Mouse (Mus musculus): ENCODE measurements at regions not wholly inside any gene's neighbourhood (a gene's known extent, or its start where the extent isn't known, plus 50 kb on each side); places are given as distances from the start of the nearest gene placed in this dataset.

DNA sequence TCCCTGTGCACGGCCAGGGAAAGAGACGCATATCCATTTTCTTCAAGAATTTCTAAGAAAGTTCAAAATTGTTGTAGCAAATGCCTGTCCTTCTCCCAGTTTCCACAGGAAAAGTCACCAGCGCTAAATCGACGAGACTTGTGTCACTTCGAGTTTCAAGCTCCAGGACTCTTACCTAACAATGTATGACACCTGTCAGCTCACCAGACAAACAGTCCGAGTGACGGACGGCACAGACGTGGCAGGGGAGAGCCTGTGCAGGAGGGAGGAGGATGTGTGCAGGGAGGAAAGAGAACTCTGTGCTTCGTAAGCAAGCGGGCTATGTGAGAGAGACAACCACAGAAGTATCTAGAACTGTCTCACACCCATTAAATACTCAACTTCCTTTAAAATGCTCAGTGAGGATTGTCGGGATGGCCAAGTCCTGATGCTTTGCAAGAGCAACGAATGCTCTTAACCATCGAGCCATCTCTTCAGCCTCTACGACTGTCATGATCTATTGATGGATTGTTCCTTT is 109.7 kb upstream of the Dapk1 start:
- no peaks in the 10 kb centered on the region for H3K9me3 ChIP-seq
- no peak overlapping the region for H3K4me2 ChIP-seq (replicated peaks)
- ATAC-seq (replicated peaks), result no peak
- no peaks in the 10 kb centered on the region for H3K36me3 ChIP-seq
- no peaks in the 10 kb centered on the region for H3K27me3 ChIP-seq
- H3K27ac ChIP-seq (replicated peaks), result no peak overlapping the region
- no peak overlapping the region for H3K9ac ChIP-seq (replicated peaks)
- 88% methylated on average over 16 of the region's 16 CpGs for whole genome bisulfite sequencing
- H3K4me3 ChIP-seq, result no peak overlapping the region
- H3K4me1 ChIP-seq, result peaks cover 16% of the 10 kb centered on the region

DNA sequence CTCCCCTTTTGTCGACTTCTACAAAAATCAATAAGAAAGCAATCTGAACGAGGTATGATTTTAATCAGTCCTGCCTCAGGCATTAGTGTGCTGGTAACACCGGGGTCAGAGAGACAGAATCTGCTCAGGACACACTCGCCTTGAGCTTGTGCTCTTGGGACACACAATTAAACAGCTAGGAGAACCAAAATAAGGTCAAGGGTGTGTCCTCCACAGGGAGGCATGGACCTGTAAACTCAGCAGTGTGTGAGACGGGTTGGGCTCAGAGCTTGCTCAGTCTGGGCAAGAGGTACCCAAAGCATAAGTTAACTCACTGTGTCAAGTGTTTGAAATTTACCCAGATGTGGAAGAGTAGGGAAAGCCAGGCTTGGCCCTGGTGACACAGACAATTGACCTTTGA is 107.9 kb upstream of the Dapk1 start:
- no peak overlapping the region for H3K9ac ChIP-seq (replicated peaks)
- H3K27me3 ChIP-seq, result no peaks in the 10 kb centered on the region
- no peak overlapping the region for H3K27ac ChIP-seq (replicated peaks)
- no peak overlapping the region for H3K4me3 ChIP-seq
- ATAC-seq (replicated peaks), result no peak
- H3K4me1 ChIP-seq, result peaks cover 5% of the 10 kb centered on the region
- no peak overlapping the region for H3K4me2 ChIP-seq (replicated peaks)
- 78% methylated on average over 5 of the region's 5 CpGs for WGBS
- no peaks in the 10 kb centered on the region for H3K9me3 ChIP-seq
- no peaks in the 10 kb centered on the region for H3K36me3 ChIP-seq

DNA sequence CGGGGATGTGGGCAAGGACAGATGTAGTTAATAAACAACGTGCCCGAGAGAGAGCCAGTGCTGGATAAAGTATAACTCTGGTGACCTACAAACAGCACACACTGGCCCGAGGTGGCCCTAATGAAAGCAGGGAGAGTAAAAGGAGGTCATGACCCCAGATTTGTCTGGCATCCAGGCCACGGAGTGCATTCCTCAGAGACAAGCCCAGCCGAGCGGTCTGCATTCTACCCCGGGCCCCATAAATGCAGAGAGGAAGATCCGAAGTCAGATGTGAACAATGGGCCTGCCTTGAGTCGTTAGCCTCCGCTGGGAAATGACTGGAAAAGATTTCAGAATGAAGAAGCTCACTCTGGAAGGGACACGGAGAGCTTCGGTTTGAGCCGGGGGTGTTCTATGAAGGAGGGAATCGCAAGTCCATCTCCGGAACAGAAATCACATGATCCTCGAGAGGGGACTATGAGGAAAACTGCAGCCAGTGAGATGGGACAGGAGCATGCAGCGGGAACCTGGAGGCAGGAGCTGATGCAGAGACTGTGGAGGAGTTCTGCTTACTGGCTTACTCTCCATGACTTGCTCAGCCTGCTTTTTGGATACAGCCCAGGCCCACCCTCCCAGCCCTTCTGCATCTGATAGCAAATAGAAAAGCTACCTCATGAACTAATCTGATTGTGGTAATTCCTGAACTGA is 103.9 kb upstream of the Dapk1 start:
- no peak overlapping the region for H3K4me2 ChIP-seq (replicated peaks)

DNA sequence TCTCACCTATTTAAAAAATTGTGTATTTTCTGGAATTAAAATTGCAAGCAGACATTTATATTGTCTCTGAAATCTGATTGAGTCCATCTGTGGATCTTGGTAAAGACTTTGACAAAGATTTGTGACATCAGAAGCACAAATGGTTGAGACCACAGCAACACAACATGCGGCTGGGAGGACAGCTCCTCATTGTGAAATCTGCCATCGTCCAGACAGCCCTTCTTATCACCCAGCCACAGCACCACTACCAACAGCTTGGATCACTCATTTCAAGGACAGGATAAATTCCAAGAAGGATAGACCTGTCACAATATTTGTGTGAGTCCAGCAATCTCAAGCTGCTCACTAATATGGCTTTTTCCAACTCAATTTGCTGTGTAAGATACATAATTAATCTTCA is 97.6 kb upstream of the Dapk1 start:
- Histone ChIP-seq H3K27ac (replicated peaks) (no peak overlapping the region), H3K4me1 (no peaks in the 10 kb centered on the region), H3K27me3 (no peaks in the 10 kb centered on the region), H3K9me3 (no peaks in the 10 kb centered on the region), H3K4me3 (no peak overlapping the region), H3K36me3 (no peaks in the 10 kb centered on the region), H3K9ac (replicated peaks) (no peak overlapping the region), H3K4me2 (replicated peaks) (no peak overlapping the region)
- 78% methylated on average over 2 of the region's 2 CpGs for WGBS
- ATAC-seq (replicated peaks), result 0 out of 2 replicates have a peak, but pooled peaks have one; percentile 35

More for the DNA sequence above, 103.9 kb upstream of the Dapk1 start:
- Histone ChIP-seq H3K9me3 (no peaks in the 10 kb centered on the region), H3K36me3 (no peaks in the 10 kb centered on the region), H3K27ac (replicated peaks) (no peak overlapping the region), H3K4me3 (no peak overlapping the region), H3K27me3 (no peaks in the 10 kb centered on the region), H3K4me1 (no peaks in the 10 kb centered on the region), H3K9ac (replicated peaks) (no peak overlapping the region)
- WGBS, result 38% methylated on average over 18 of the region's 18 CpGs
- no peak for ATAC-seq (replicated peaks)

DNA sequence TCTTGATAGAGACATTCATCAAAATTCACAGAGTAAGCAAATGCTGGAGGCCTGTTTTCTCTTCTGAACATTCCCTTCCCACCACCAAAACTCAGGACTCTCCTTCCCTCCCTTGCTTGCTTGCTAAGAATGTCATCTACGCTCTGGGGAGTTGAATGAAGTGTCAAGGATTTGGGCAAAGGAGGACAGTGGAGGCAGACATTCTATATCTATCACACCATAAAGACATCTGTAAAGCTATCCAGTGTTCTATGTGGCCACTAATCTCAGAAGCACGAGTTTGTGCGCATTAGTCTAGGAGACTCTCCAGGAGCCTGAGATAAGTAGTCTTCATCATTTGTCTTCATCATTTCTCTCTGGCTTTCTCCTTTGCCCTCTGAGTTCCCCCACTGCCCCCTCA is 94.1 kb upstream of the Dapk1 start:
- ATAC-seq (replicated peaks), result no peak
- Histone ChIP-seq H3K9ac (replicated peaks) (no peak overlapping the region), H3K9me3 (no peaks in the 10 kb centered on the region), H3K36me3 (no peaks in the 10 kb centered on the region), H3K27me3 (no peaks in the 10 kb centered on the region), H3K4me2 (replicated peaks) (no peak overlapping the region), H3K4me1 (no peaks in the 10 kb centered on the region), H3K27ac (replicated peaks) (no peak overlapping the region), H3K4me3 (no peak overlapping the region)
- 94% methylated on average over 3 of the region's 3 CpGs for WGBS

DNA sequence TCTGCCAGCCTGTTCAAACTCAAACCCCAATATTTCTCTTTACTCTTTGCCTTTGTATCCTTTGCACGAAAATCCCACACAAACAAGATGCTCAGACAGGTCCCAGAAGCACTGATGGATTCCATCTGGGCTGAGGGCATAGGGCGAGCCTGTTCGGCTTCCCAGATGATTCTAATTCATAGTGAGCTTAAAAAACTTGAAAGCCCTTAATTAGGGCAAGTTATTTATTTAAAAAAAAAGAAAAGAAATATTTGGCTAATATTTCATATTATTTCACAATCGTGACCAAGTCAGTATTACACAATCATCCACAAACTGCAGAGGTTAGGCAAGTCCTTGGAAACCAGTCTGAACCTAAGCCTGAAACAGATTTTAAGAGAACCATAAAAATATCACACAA is 93.7 kb upstream of the Dapk1 start:
- Histone ChIP-seq H3K9me3 (no peaks in the 10 kb centered on the region), H3K4me1 (no peaks in the 10 kb centered on the region), H3K9ac (replicated peaks) (no peak overlapping the region), H3K4me2 (replicated peaks) (no peak overlapping the region), H3K27ac (replicated peaks) (no peak overlapping the region), H3K27me3 (no peaks in the 10 kb centered on the region), H3K4me3 (no peak overlapping the region), H3K36me3 (no peaks in the 10 kb centered on the region)
- WGBS, result 87% methylated on average over 4 of the region's 4 CpGs
- ATAC-seq (replicated peaks), result no peak

DNA sequence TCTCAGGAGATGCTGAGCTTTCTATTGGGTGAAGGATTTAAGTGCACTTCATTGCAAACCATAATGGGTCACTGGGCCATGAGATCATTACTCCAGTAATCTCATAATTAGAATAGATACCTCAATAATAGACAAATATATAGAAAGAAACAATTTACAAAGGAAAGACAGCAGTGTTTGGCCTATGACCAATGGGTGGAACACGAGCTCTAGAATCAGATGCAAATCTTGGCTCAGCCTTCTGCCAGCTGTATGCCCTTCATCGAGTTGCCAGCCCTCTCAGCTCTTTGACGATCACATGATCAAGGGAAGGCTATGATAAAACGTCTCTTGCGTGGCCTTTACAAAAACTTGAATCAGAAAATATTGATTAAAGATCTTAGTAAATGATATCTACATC is 92.9 kb upstream of the Dapk1 start:
- H3K4me1 ChIP-seq, result no peaks in the 10 kb centered on the region
- H3K9me3 ChIP-seq, result no peaks in the 10 kb centered on the region
- ATAC-seq (replicated peaks), result no peak
- no peaks in the 10 kb centered on the region for H3K27me3 ChIP-seq
- WGBS, result 56% methylated on average over 5 of the region's 5 CpGs
- H3K36me3 ChIP-seq, result no peaks in the 10 kb centered on the region
- no peak overlapping the region for H3K4me3 ChIP-seq
- H3K4me2 ChIP-seq (replicated peaks), result no peak overlapping the region
- H3K9ac ChIP-seq (replicated peaks), result no peak overlapping the region
- H3K27ac ChIP-seq (replicated peaks), result no peak overlapping the region

DNA sequence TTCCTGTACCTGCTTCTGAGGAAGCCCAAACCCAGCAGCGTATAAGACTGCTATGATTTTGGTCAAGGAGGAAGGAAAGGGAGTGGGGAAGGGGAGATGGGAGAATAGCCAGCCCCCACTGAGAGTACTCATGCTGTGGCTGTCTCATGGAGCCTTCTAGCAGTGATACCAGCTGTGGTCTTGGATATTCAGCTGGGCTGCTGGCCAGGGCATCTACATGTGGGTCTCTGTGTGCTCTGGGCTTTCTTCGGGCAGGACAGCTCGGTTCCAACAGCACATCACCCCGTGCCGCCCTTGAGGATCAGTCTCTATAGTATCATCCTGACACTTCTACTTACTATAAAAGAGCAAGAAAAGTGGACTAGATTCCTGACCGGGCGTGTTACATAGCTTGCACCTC is 90.6 kb upstream of the Dapk1 start:
- Histone ChIP-seq H3K4me2 (replicated peaks) (no peak overlapping the region), H3K4me3 (no peak overlapping the region), H3K27ac (replicated peaks) (no peak overlapping the region), H3K9me3 (no peaks in the 10 kb centered on the region), H3K9ac (replicated peaks) (no peak overlapping the region), H3K36me3 (no peaks in the 10 kb centered on the region), H3K27me3 (no peaks in the 10 kb centered on the region), H3K4me1 (no peaks in the 10 kb centered on the region)
- 94% methylated on average over 7 of the region's 7 CpGs for WGBS
- ATAC-seq (replicated peaks), result no peak

DNA sequence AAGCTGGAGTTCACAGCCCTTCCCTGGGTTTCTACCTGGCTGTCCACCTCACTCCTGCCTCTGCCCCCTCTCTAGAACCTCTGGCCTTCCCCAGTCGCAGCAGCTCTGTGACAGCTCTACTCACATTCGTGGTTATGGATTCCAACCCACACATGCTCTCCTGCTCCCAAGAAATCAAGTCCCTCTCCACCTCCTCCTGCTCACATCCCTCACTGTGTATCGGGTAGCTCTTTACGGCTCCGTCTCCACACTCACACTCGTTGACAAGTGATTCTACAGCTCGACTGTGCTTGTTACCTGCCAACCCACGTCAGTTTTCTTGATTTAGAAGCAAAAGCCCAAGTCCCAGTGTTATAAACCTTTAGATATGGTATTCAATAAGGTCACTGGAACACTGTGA is 90.1 kb upstream of the Dapk1 start:
- Histone ChIP-seq H3K4me1 (no peaks in the 10 kb centered on the region), H3K4me2 (replicated peaks) (no peak overlapping the region), H3K27me3 (no peaks in the 10 kb centered on the region), H3K9me3 (no peaks in the 10 kb centered on the region), H3K36me3 (no peaks in the 10 kb centered on the region), H3K4me3 (no peak overlapping the region), H3K9ac (replicated peaks) (no peak overlapping the region), H3K27ac (replicated peaks) (no peak overlapping the region)
- ATAC-seq (replicated peaks), result no peak
- WGBS, result 86% methylated on average over 8 of the region's 8 CpGs

DNA sequence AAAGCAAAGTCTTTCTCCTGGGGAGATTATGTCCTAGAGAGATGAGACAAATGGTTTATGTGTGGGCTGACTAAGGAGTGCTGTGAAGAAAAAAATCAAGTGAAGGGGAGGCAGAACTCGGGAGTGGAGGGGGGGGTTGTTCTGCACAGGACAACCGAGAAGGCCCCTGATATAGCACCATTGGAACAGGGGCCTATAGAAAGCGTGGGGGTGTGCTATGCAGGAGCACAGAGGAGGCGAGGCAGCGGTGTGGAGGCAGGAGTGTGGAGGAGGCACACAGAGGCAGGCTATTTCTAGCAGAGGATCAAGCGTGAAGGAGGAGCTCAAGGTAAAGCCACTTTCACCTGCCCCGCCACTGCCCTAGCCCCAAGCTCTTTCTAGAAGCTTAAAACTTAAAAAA is 88.0 kb upstream of the Dapk1 start:
- no peaks in the 10 kb centered on the region for H3K27me3 ChIP-seq
- H3K9ac ChIP-seq (replicated peaks), result no peak overlapping the region
- no peaks in the 10 kb centered on the region for H3K4me1 ChIP-seq
- no peaks in the 10 kb centered on the region for H3K36me3 ChIP-seq
- 37% methylated on average over 7 of the region's 7 CpGs for WGBS
- no peak overlapping the region for H3K4me3 ChIP-seq
- ATAC-seq (replicated peaks), result no peak
- H3K27ac ChIP-seq (replicated peaks), result no peak overlapping the region
- H3K4me2 ChIP-seq (replicated peaks), result no peak overlapping the region
- no peaks in the 10 kb centered on the region for H3K9me3 ChIP-seq

DNA sequence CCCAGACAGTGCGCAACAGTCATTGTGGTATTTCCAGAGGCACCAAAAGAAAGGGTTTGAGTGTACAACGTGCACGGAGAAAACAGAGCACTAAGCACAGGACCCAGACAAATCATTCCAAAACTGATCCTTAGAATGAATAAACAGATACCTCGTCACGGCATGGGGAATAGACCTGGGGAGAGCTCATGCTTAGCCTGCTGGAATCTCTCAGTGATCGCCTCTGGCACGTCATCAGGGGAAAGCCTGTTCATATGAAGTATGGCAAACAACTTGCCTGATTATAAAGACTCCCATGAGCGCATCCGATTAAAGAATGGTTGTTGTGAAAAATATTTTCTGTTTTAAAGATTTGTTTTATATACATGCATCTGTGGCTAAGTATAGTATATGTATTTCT is 86.9 kb upstream of the Dapk1 start:
- Histone ChIP-seq H3K9me3 (no peaks in the 10 kb centered on the region), H3K9ac (replicated peaks) (no peak overlapping the region), H3K4me1 (no peaks in the 10 kb centered on the region), H3K27me3 (no peaks in the 10 kb centered on the region), H3K4me2 (replicated peaks) (no peak overlapping the region), H3K36me3 (no peaks in the 10 kb centered on the region), H3K27ac (replicated peaks) (no peak overlapping the region), H3K4me3 (no peak overlapping the region)
- 90% methylated on average over 9 of the region's 9 CpGs for WGBS
- ATAC-seq (replicated peaks), result no peak

DNA sequence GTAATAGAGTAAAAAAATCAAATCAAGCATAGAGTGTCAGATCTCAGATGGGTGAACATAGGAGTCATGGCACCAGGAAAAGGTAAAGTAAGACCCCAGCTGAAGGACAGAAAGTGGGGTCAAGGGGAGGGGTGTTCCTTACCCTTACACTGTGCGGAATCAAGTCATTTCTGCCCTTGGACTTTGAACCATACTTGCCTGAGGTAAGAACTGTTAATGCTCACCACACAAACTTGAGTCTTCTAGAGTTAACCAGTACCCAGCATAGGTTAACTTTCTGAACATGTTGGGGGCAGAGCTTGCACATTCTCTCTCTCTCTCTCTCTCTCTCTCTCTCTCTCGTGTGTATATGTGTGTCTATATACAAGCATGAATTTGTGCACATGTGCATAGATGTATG is 83.7 kb upstream of the Dapk1 start:
- H3K9me3 ChIP-seq, result no peaks in the 10 kb centered on the region
- H3K4me2 ChIP-seq (replicated peaks), result no peak overlapping the region
- no peak overlapping the region for H3K9ac ChIP-seq (replicated peaks)
- ATAC-seq (replicated peaks), result no peak
- H3K36me3 ChIP-seq, result no peaks in the 10 kb centered on the region
- no peaks in the 10 kb centered on the region for H3K27me3 ChIP-seq
- H3K4me1 ChIP-seq, result peaks cover 6% of the 10 kb centered on the region; the same call in 1 of the 2 replicates
- no peak overlapping the region for H3K27ac ChIP-seq (replicated peaks)
- 81% methylated on average over 2 of the region's 2 CpGs for WGBS
- H3K4me3 ChIP-seq, result no peak overlapping the region

DNA sequence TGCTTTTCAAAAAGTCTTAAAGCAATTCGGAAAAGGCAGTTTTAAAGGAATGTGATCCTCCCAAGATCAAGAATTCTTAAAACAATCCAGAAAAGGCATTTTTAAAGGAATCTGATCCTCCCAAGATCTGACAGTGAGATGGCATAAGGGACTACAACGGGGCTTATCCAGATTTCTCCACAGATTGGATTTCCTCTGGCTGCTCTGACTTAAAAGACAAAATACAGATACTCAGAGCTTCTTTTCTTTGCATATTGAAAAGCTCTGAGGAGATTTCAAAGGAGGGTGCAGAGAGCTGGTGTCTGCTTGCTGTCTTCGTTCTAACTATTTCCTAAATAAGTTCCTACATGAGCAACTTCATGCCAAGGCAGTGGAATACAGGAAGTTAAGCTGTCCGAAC is 82.0 kb upstream of the Dapk1 start:
- ATAC-seq (replicated peaks), result no peak
- Histone ChIP-seq H3K4me2 (replicated peaks) (no peak overlapping the region), H3K9ac (replicated peaks) (no peak overlapping the region), H3K4me1 (peaks cover 9% of the 10 kb centered on the region; the same call in 1 of the 2 replicates), H3K9me3 (no peaks in the 10 kb centered on the region), H3K4me3 (no peak overlapping the region), H3K27ac (replicated peaks) (no peak overlapping the region), H3K27me3 (no peaks in the 10 kb centered on the region), H3K36me3 (no peaks in the 10 kb centered on the region)
- WGBS, result 65% methylated on average over 4 of the region's 4 CpGs

Measured in forebrain, embryonic 15.5 days (tissue).